Mouse (Mus musculus) heart, embryonic 12.5 days (tissue): ENCODE data around the gene Ttc5. TPM values are rescaled to one million over a fixed set of nuclear protein-coding genes. Genes with fewer than 3 reads are reported as not detected.

ENCODE experiments used
- ATAC-seq: fragments of 200-750 bp; cut with Nextera tagmentation; 2 replicates; pipeline ENCODE4 v1.8.0; 2017; ENCODE audit warnings: moderate TSS enrichment, moderate library complexity; ENCODE audit not compliant: insufficient number of reproducible peaks, low FRiP score
- H3K27ac ChIP-seq: fragments of 300-500 bp; sonication (generic); 2 replicates; pipeline ENCODE4 v1.5.1; 2016; ENCODE audit warnings: mild to moderate bottlenecking, moderate library complexity; ENCODE audit not compliant: poor library complexity, severe bottlenecking
- H3K27me3 ChIP-seq: fragments of 300-500 bp; sonication (generic); replicated peaks from 2 replicates; pipeline ENCODE4 v1.6.1; 2016; ENCODE audit warnings: mild to moderate bottlenecking, moderate library complexity
- H3K36me3 ChIP-seq: fragments of 300-500 bp; sonication (generic); 2 replicates; pipeline ENCODE4 v1.6.1; 2016; ENCODE audit warnings: mild to moderate bottlenecking, moderate library complexity
- H3K4me1 ChIP-seq: fragments of 300-500 bp; sonication (generic); replicated peaks from 2 replicates; pipeline ENCODE4 v1.6.1; 2016; ENCODE audit warnings: mild to moderate bottlenecking
- H3K4me2 ChIP-seq: fragments of 300-500 bp; sonication (generic); 2 replicates; pipeline ENCODE4 v1.6.1; 2016; ENCODE audit warnings: mild to moderate bottlenecking, moderate library complexity
- H3K4me3 ChIP-seq: fragments of 300-500 bp; sonication (generic); 2 replicates; pipeline ENCODE4 v1.5.1; 2016; ENCODE audit warnings: mild to moderate bottlenecking
- H3K9ac ChIP-seq: fragments of 300-500 bp; sonication (generic); 2 replicates; pipeline ENCODE4 v1.6.1; 2016; ENCODE audit warnings: mild to moderate bottlenecking, moderate library complexity
- H3K9me3 ChIP-seq: fragments of 300-500 bp; sonication (generic); replicated peaks from 2 replicates; pipeline ENCODE4 v1.6.1; 2016; ENCODE audit warnings: mild to moderate bottlenecking, moderate library complexity
- WGBS: fragments of 180-500 bp; shearing (Covaris S2); methylation state at CpG from one replicate; pipeline ENCODE4 v1.1.7; 2016; 5-methylcytosine and 5-hydroxymethylcytosine counted together
- polyA plus RNA-seq: library from polyadenylated mRNA; unstranded; fragments of >200 nt; fragmentation: Nextera tagmentation; extraction: Ambion mirVana; gene quantifications from 2 replicates; pipeline ENCODE4 v1.2.1, GENCODE M21; 2016

Ttc5 gene
- polyA plus RNA-seq, 1 experiment from 2014 or later: 46.1 TPM

DNA sequence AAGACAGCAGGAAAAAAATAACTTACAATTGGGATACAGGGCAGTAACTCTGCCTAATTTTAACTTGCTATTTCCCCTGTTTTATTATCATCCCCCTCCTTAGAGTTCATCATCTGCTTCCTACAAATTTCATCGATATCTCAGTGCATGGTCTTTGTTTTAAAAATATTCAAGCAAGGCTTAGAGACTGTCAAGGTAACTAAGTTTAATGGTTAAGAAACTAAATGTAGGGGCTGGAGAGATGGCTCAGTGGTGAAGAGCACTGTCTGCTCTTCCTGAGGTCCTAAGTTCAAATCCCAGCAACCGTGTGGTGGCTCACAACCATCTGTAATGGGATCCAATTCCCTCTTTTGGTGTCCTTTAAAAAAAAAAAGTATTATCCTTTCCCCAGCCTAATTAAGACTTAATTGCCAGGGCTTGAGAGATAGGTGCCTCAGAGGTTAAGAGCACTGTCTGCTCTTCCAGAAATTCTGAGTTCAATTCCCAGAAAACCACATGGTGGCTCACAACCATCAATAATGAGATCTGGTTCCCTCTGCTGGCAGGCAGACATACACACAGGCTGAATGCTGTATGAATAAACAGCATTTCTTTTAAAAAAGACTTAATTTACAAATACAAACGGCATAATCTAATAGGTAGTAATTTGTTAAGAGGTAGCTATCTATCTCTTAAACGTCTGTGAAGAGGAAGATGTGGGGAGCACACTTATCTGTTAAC, 17.7 kb upstream of the Ttc5 start:
- H3K36me3 ChIP-seq: no peaks in the 10 kb centered on the region
- ATAC-seq: no peak
- no peak overlapping the region for H3K4me3 ChIP-seq
- no peaks in the 10 kb centered on the region for H3K27me3 ChIP-seq
- WGBS: 57% methylated on average over 4 of the region's 4 CpGs
- no peak overlapping the region for H3K4me2 ChIP-seq
- no peak overlapping the region for H3K9ac ChIP-seq
- no peak overlapping the region for H3K27ac ChIP-seq
- no peaks in the 10 kb centered on the region for H3K4me1 ChIP-seq
- H3K9me3 ChIP-seq: no peaks in the 10 kb centered on the region

DNA sequence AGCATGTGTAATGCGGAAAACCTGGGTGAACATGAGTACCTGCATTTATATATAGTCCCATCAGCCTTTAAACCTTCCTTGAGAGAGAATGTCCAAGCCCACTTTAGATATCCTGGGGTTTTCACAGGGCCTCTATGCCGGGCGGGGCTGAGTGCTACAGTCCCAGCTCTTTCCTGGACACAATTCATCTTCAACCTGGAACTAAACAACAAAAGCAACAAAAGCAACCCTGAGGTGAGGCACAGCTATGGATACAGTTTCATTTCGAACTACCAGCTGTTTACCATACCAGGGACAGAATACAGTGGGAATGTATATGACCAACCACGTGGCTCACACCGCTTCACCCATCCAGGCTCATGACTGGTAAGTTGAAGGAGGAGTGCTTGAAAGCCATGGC, 17.1 kb upstream of the Ttc5 start:
- H3K9me3 ChIP-seq: no peaks in the 10 kb centered on the region
- no peaks in the 10 kb centered on the region for H3K36me3 ChIP-seq
- ATAC-seq: no peak
- H3K27me3 ChIP-seq: no peaks in the 10 kb centered on the region
- WGBS: 83% methylated on average over 6 of the region's 6 CpGs
- H3K4me3 ChIP-seq: no peak overlapping the region
- H3K9ac ChIP-seq: no peak overlapping the region
- H3K4me1 ChIP-seq: no peaks in the 10 kb centered on the region
- no peak overlapping the region for H3K4me2 ChIP-seq
- no peak overlapping the region for H3K27ac ChIP-seq

DNA sequence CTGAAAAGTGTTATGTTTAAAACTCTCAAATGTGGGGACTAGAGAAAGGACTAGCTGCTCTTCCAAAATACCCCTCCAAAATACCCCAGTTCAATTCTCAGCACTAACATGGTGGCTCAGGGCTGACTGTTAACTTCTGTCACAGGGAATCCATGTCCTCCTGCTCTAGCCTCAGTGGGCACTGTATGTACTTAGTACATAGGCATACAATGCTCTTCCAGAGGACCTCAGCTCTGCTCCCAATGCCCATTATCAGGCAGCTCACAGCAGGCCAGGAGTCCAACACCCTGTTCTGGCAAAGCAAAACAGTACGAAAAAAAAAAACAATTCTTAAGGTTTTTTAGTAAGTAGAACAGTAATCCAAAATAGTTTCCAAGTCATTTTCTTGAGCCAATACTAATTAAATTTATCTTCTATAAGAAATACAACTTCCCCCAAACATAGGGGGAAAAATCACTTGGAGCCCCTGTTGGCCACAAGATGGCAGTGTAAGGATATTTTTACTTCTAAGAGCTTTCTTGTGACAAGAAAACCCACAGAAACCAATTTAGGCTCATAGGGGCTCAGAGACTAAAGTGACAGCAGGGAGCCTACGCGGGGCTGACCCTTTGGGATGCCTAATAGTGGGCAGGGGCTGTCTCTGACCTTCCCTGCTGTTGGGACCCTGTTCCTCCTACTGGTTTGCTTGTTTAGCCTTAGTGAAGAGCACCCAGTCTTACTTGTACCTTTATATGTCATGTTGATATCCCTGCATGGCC, 14.4 kb upstream of the Ttc5 start:
- no peak for ATAC-seq
- WGBS: 2% methylated on average over 3 of the region's 3 CpGs
- Histone ChIP-seq H3K9ac (no peak overlapping the region), H3K4me3 (no peak overlapping the region), H3K9me3 (no peaks in the 10 kb centered on the region), H3K4me1 (no peaks in the 10 kb centered on the region), H3K27me3 (no peaks in the 10 kb centered on the region), H3K4me2 (no peak overlapping the region), H3K36me3 (no peaks in the 10 kb centered on the region), H3K27ac (no peak overlapping the region)

DNA sequence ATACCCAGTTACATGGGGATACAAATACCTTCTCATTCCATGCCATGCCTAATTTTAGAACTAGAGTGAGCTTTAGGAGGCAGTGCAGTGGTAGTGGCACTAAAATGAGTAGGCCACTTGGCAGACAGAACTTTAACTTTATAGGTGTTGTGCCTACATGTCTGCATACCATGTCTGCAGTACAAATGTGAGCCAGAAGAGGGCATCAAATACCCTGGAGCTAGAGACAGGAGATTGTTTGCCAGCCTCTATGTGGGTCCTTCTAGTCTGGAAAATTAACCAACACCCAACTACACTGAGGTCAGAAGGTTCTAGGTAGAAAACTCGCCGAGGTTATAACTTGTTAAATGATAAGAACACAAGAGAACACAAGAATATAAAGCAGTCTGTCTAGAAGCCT, 13.2 kb upstream of the Ttc5 start:
- no peaks in the 10 kb centered on the region for H3K4me1 ChIP-seq
- no peak overlapping the region for H3K27ac ChIP-seq
- no peak overlapping the region for H3K4me3 ChIP-seq
- no peak for ATAC-seq
- no peaks in the 10 kb centered on the region for H3K27me3 ChIP-seq
- no peaks in the 10 kb centered on the region for H3K9me3 ChIP-seq
- no peaks in the 10 kb centered on the region for H3K36me3 ChIP-seq
- WGBS: 46% methylated on average over 2 of the region's 2 CpGs
- no peak overlapping the region for H3K9ac ChIP-seq
- no peak overlapping the region for H3K4me2 ChIP-seq

DNA sequence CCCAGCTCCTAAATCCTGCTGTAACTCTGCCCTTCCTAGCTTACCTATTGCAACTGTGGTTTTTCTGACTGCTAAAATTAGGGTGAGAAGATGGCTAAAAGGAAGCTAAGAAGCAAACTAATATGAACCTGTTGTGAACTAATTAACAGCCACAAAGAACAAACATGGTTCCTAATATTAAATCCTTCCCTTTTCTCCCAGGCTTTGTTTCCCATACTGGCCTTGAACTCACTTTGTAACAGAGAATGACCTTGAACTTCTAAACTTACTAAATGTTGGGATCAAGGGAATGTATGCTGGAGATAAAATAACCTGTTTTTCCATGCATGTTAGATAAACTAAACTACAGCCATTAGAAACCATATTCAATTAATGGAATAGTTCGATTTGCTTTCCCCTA, 11.1 kb upstream of the Ttc5 start:
- no peaks in the 10 kb centered on the region for H3K27me3 ChIP-seq
- H3K27ac ChIP-seq: no peak overlapping the region
- no peaks in the 10 kb centered on the region for H3K9me3 ChIP-seq
- no peak overlapping the region for H3K9ac ChIP-seq
- H3K4me3 ChIP-seq: no peak overlapping the region
- no peak overlapping the region for H3K4me2 ChIP-seq
- no peak for ATAC-seq
- 81% methylated on average over 1 of the region's 1 CpGs for WGBS
- H3K4me1 ChIP-seq: no peaks in the 10 kb centered on the region
- no peaks in the 10 kb centered on the region for H3K36me3 ChIP-seq

GRCm38 (mm10) chr14:50795965-50796364, 10.6 kb upstream of the Ttc5 start:
- Histone ChIP-seq H3K4me2 (no peak overlapping the region), H3K4me3 (no peak overlapping the region), H3K9me3 (no peaks in the 10 kb centered on the region), H3K4me1 (no peaks in the 10 kb centered on the region), H3K27me3 (no peaks in the 10 kb centered on the region), H3K9ac (no peak overlapping the region), H3K36me3 (no peaks in the 10 kb centered on the region), H3K27ac (no peak overlapping the region)
- 68% methylated on average over 4 of the region's 4 CpGs for WGBS
- ATAC-seq: no peak

DNA sequence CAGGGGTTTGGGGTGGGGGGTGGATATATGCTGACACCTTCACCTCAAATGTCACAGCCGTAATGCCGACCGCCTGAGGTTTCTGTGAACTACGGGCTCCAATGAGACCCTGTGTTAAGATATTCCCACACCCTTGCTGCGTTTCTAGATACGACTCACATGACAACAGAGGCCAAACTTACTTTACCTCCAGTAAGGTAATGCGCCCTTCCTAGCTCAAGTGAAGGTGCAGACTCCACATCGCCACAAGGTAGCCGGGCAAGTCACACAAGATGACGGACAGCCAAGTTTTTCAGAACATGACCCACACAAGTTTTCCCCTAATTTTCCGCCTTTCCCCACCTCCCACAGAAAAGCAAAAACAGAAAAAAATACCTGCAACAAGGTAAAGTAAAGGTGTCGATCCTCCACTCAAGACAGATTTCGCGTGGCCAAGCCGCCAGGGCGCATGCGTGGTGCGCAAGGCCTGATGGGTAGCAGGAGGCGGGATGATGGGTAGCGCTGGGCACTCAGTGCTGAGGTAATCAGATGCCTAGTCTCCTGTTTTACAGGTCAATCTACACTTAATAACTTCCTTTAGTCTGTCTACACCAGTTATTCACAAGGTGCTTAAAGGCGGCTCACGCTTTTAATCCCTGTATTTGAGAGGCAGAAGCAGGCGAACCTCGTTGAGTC, 10.1 kb upstream of the Ttc5 start:
- H3K9me3 ChIP-seq: no peaks in the 10 kb centered on the region
- H3K4me1 ChIP-seq: no peaks in the 10 kb centered on the region
- 86% methylated on average over 24 of the region's 24 CpGs for WGBS
- no peak overlapping the region for H3K9ac ChIP-seq
- no peak overlapping the region for H3K4me3 ChIP-seq
- H3K4me2 ChIP-seq: no peak overlapping the region
- H3K36me3 ChIP-seq: no peaks in the 10 kb centered on the region
- H3K27ac ChIP-seq: no peak overlapping the region
- ATAC-seq: no peak
- no peaks in the 10 kb centered on the region for H3K27me3 ChIP-seq

- H3K4me2 ChIP-seq: no peak overlapping the region
- H3K9ac ChIP-seq: no peak overlapping the region
- H3K27ac ChIP-seq: no peak overlapping the region
- no peak overlapping the region for H3K4me3 ChIP-seq
- peaks cover 6% of the 10 kb centered on the region; the same call in 1 of the 2 replicates for H3K4me1 ChIP-seq
- no peaks in the 10 kb centered on the region for H3K9me3 ChIP-seq
- H3K36me3 ChIP-seq: no peaks in the 10 kb centered on the region
- ATAC-seq: no peak
- WGBS: 12% methylated on average over 2 of the region's 2 CpGs
- no peaks in the 10 kb centered on the region for H3K27me3 ChIP-seq
These were observed 2.8 kb upstream of the Ttc5 start for GRCm38 (mm10) chr14:50788157-50788556.

DNA sequence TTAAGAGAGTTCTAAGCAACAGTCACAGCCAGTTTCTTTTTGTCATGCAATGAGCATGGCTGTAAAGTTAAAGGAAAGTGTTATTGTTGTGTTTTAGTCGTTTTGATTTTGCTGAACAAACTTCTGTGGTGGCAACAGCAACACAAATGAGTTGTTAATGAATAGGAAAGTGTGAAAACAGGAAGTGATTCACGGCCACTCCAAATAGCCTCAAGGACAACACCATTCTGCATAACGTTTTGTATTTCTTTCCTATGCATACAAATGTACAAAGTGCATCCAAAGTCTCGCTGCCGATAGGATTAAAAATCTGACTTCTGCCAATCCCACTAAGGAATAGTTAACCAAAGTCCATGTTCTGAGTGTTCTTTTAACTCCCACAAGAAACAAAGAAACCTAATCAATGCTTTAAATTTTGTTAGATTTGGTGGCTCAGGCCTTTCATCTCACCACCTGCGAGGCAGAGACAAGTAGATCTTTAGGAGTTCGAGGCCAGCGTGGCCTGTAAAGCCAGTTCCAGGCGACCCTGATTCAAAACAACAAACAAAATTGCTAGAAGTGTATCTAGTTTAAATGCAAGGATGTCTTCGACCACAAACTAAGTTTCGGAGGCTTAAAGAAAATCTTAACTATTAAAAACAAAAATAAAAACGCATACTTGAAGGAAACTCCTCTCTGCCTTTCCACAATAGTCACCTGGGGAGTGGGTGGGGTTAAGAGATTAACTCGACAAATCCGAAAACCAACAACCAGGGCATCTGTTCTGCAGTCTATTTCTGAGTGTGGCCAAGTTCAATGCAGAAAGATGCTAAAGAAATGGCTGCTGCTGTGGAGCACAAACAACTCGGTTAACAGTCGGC, 698 bp downstream of the Ttc5 start:
- Histone ChIP-seq H3K4me1 (peaks cover 6% of the 10 kb centered on the region; the same call in 1 of the 2 replicates), H3K4me3 (peak overlapping the region; percentile 90), H3K27ac (peak overlapping the region; percentile 67), H3K36me3 (peaks cover 19% of the 10 kb centered on the region), H3K27me3 (no peaks in the 10 kb centered on the region), H3K9me3 (no peaks in the 10 kb centered on the region), H3K9ac (peak overlapping the region; percentile 82), H3K4me2 (peak overlapping the region; percentile 74)
- WGBS: 24% methylated on average over 16 of the region's 16 CpGs
- peak; percentile 48; the same call in 1 of the 2 replicates for ATAC-seq

DNA sequence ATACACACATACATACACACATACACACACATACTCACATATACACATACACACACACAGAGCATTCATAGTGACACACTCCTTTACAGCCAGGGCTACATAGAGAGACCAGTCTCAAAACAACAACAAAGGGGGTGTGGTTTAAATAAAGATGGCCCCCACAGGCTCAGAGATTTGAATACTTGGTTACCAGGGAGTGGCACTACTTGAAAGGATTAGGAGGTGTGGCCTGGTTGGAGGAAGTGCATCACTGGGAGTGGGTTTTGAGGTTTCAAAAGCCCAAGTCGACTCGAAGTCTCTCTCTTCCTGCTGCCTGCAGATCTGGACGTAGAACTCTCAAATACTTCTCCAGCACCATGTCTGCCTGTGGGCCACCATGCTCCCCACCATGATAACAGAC, 3.2 kb downstream of the Ttc5 start:
- no peak overlapping the region for H3K4me2 ChIP-seq
- H3K36me3 ChIP-seq: peaks cover 28% of the 10 kb centered on the region
- H3K27ac ChIP-seq: no peak overlapping the region
- WGBS: 89% methylated on average over 3 of the region's 3 CpGs
- no peaks in the 10 kb centered on the region for H3K9me3 ChIP-seq
- H3K9ac ChIP-seq: no peak overlapping the region
- peaks cover 6% of the 10 kb centered on the region; the same call in 1 of the 2 replicates for H3K4me1 ChIP-seq
- no peaks in the 10 kb centered on the region for H3K27me3 ChIP-seq
- ATAC-seq: no peak
- H3K4me3 ChIP-seq: no peak overlapping the region
